Mouse (Mus musculus): ENCODE results near the gene Spi1.

The Spi1 gene

DNA sequence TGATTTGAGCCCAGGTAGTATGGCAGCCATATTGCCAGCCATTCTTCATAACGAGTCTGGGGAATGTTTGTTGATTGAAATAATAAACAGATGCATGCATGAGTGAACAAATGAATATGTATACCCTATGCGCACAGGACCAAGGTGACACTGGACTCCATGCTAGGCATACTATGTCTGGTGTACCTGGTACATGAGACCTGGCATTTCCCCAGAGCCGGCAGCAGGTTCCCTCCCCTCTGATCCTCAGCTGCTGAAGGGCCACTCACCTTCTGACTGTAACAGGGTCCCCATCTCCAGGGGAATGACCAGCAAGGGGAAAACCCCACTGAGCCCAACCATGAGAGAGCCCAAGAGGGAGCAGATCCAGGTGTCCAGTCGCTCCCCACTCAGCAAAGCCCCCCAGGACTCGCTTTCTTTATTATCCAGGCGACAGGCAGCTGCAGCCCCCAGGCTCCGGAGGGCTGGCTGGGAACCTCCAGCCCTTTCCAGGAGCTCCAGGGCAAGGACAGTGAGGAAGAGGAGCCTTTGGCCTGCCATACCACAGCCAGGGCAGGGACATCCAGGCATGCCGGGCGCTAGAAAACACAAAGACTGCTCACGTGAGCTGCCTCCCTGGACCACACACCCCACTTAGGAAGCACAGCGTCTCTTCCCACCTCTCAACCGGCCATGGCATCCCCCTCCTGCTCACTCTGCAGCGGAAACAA lies 13.9 kb upstream of the Spi1 start:
- DNase-seq: no peak

DNA sequence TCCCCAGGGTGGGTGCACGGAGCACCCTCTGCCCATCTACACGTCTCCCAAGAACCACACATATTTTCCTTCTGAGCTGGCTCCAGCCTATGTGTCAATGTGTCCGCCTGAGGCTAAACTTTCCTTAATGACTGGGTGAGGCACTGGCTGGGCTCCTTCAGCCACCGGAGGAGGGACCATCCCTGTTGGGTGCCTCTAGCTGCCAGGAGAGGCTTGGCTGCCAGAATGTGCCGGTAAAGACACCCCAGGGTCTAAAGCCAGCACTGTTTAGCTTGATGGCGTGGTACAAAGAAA lies 13.4 kb upstream of the Spi1 start:
- no peak for DNase-seq

DNA sequence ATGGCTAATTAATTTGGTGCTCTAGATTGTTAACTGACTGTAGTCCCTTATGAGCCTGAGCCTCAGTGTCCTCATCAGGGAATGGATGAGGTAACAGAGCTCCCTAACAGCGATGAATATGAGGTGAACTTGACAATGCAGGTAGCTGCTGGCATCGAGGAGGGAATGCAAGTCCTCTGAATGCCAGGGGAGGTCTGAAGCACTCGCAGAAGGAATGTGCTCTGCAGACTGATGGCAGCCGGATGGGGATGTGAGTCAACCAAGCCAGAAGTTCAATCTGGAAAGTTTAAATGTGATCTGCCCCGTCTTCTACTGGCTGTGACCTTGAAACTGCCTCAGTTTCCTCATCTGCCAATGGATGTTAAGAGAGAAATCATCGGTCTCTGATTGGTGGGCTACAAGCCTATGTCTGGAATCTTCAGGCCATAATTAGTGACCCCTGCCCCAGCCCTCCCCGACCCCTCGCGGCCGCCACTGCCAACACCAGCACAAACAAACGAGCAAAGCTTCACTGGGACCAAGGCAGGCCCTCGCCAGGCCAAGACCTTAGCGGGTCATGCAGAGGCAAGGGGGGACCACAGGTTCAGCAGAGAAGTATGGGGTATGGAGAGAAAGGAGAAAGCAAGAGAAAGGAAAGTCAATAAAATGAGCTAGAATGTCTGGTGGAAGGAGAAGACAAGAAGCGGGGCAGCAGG lies 12.7 kb upstream of the Spi1 start:
- no peak for DNase-seq

DNA sequence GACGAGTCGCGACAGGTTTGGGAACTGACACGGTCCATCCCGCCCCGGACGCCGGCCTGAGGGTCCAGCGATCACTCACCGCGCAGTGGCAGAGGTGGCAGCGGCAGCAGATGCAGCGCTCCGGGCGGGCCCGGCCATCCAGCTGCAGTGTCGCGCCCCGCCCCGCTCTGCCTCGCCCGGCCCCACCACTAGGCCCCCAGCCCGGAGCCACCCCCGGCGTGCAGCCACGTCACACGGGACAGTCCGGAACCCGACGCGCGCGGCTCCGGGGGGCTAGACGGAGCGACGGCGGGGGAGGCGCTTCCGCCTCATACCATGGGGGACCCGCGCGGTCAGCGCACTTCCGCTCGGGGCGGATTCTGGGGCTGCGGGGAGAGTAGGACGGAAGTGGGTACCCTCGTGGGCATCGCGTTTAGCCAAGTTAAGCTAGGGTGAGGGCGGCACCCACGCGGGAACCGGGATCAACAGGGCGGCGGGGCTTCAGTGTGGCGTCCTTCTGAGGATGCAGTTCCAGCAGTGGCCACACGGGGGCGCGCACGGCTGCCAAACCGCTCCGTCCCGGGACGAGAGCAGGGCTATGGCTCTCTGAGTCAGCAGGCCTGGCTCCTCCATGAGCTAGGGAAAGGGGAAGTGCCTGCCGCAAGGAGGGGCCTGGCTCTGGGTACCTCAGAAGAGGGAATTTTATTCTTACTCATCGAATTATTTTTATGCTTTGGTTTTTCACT lies 12.0 kb upstream of the Spi1 start, which contains the start of gene Slc39a13:
Slc39a13 (minus strand) TSS at position 342 of the 725 bp plus-strand sequence.
- DNase-seq: peak; percentile 97

DNA sequence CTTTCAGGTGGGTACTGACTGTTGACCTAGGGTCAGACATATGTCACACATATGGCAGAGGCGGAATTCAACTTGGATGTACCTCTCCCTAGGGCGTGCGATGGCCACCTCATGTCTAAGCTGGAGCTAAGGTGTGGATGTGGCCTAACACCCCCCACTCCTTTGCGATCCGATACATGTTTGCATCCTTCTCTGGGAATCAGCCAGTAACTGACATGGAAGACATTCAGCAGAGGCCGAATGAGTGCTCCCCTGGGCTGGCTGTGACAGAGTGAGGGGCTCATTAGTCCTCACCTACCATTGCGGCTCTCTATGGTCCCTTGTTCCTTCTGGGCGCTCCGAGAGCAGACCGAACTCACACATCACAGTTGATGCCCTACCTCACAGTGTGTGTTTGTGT lies 11.1 kb upstream of the Spi1 start:
- DNase-seq: peak; percentile 30

DNA sequence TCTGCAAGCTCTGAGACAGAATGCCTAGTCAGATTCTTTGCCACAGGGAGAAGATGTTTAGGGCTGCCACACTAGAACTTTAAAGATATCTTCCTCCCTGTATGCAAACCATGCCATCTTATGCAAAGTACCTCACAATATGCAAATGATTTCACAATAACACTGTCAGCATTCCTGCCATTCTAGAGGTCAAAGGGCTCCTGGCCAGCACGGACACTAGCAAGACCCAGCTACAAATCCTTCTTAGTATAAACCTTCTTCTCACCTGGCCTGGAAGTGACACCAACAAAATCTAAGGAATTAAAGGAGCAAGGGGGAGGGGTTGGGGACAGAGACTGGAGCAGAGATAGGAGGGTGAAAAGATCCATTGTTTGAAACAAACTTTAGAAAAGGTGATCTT lies 10.1 kb upstream of the Spi1 start:
- DNase-seq: no peak

DNA sequence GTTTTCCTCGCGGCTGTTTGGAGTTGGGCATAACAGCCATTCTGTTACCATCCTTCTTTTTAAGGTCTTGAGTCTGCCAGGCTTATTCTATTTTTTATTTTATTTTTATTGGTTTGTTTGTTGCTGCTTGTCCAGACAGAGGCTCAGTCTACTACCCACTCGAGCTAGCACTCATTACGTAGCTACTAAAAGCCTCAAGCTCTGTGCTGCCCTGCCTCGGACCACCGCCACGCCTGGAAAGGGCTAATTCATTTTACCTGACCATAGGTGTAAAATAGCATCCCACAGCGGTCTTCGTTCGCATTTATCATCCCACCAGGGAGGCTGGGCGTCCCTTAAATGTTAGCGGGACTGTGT lies 4.3 kb upstream of the Spi1 start:
- DNase-seq: no peak

DNA sequence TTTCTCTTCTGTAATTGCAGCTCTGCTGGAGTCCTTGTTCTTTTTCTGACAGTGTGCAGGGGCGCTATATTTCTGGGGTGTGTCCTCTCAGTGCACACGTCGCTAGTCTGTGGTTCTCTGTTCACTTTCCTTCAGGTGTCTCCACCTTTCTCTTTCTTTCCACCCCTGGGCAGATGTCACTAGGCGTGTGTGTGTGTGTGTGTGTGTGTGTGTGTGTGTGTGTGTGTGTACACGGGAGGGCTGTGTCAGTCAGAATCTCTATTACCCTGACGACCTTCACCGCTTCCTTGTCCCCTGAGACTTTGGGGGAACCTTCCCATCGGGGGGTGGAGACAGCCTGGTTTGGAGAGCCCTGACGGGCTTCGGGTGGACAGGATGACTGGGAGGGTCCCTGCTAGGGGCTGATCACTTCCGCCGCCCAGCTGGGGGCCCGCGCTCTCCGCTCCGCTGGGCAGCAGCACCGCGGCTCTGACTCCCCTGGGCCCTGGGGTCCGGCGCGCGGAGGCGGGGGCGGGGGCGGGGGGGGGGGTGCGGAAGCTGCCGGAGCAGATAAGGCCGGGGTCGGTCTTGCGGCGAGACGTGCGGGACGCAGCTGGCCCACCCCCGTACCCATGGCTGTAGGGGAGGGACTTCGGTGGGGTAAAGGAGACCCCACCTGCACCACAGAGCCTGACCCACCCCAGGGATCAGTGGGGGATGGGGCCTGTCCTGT lies 3.7 kb upstream of the Spi1 start:
- DNase-seq: peak; percentile 48

DNA sequence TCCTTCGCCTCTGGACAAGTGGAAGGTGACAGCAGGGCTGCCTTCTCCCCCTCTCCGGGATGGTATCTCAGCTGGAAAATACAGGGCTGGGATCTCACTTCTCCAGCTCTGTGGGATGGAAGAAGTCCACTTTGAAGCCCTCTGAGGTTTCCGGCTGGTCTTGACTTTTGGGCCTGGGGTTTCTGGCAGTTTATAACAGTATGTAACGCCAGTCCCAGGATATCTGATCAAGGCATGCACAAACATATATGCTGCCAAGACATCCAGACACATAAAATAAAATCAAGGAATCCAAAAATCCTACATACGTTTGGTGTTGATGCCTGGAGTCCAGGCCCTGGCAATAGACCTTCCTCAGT lies 3.2 kb upstream of the Spi1 start:
- no peak for DNase-seq

DNA sequence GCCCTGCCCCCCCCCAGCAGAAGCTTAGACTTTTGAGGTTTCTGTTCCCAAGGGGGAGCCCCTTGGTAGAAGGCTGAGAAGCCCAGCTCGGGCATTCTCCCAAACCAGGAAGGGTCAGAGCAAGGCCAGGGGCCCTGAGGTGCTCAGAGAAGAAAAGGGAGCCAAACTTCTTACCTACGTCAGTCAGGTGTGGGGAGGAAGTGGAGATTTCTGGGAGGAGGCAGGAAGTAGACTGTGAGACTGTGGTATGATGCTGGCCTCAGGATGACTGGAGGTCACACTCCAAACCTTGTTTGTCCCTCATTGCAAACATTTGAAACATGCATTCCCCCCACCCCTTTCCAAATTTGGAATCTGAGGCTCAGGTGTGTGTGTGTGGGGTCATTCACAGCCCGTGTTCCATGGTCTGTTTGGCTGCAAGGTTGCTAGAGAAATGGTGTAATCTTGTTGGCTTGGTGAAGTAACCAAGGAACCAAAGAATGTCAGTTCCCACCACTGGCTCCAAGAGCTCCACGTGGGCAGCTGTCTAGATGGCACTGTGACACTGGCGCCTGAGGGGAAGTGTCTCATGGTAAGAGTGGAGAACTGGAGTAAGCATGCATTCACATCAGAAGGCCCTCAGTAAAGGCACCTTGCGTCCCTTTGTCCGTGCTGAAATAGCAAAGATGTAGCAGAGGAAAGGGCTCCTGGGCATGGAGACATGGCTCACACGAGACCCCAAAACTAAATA lies 1.2 kb upstream of the Spi1 start:
- DNase-seq: no peak

DNA sequence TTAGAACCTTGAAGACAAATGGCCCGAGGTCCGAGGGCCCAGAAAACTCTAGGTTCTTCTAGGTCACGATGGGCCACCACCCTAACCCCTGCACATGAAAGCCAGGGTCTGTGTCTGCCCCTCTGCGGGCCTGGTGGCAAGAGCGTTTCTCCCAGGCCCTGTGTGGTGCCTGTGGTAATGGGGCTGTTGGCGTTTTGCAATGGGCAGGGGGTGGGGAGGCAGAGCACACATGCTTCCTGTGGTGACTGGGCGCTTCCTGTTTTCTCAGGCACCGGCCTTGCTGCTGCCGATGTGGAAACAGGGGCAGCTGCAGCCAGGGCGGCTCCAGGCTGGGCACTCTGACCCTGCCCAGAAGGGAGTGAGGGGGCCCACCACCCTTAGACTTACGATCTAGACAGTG lies 654 bp downstream of the Spi1 start:
- DNase-seq: peak; percentile 75

DNA sequence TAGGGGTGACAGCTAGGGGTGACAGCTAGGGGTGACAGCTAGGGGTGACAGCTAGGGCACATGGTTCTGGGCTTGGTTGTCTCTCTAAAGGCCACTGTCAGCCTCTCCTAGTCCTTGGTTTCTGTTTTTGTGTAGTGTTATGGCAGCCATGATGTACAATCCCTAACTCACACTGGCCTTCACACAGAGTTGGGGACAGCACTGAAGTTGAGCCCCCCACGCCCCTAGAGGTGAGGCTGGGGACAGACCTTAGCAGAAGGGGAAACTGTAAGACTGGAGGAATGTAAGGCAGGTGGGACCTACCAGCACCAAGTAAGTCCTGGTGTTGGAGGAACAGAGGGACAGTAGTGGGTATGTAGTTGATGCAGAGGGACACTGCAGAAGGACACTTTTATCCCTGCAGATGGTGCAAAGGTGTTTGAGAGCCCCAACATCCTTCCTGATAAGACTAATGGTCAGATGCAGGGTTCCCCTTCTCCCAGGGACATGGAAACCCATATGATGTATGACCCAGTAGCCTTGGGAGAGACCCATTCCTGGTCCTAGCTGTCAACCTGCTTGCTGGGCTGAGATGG lies 1.3 kb downstream of the Spi1 start:
- peak; percentile 62 for DNase-seq

DNA sequence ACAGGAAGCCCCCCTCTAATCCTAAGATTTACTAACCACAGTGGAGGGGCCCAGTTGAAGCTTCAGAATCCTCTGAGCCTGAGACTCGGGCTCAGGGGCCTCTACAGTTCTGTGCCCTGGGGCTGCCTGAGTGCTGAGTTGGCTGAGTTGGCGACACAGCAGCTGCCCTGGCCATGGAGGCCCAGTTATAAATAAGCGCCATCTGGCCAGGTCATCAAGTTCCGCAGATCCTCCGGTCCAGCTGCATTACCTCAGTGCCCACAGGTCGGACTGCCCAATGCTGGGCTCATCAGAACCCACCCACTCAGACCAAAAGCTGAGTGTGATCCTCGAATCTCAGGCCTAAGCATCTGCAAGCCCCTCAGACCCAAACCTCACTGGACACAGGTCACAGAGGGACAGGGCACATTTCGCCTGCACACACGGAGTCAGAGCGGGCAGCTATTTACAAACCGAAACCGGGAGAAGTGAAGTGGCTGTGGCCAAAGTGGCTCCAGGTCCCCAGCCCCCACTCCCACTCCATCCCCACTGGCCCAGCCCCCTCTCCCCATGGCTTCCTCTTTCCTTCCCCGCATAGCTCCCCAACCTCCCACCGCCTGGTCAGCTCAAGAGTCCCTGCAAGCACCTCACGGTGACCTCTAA lies 2.1 kb downstream of the Spi1 start:
- DNase-seq: no peak

DNA sequence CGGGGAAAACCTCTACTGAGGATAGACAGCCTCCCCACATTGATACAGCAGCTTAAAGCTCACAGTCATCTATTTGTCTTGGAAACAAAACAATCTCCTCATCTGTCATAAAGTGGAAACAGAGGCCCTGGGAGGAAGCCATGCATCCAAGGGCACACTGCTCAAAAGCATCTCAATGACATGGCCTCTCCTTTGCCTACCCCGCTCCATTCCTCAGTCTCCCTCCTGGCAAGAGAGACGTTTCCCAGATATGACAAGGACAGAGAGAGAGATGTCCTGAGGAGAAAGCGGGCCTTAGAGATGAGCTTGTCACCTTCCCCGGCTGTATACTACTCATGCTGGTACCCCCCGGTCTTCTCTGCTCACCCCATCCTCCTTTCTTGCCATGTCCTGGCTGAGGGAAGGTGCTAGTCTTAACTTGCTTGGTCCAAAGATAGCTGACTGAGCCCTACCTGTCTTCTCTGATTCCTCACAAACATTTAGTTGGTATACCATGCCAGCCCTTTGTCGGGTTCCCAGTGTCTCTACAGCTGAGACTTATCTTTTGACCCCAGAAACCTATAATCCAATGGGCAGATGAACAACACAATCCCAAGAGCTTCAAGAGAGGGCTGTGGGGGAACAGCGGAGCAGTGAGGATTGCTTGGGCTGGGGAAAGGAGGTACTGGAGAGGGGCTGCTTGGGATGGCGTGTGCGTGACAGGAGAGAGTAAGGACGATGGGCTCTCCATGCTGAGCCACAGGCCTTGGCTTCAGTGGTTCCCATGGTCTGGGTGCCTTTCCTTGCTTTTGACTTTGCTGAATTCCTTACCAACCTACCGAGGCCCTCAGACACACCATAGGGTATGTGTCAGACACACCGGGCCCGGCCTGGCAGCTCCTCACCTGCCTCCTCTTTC lies 3.6 kb downstream of the Spi1 start:
- no peak for DNase-seq

DNA sequence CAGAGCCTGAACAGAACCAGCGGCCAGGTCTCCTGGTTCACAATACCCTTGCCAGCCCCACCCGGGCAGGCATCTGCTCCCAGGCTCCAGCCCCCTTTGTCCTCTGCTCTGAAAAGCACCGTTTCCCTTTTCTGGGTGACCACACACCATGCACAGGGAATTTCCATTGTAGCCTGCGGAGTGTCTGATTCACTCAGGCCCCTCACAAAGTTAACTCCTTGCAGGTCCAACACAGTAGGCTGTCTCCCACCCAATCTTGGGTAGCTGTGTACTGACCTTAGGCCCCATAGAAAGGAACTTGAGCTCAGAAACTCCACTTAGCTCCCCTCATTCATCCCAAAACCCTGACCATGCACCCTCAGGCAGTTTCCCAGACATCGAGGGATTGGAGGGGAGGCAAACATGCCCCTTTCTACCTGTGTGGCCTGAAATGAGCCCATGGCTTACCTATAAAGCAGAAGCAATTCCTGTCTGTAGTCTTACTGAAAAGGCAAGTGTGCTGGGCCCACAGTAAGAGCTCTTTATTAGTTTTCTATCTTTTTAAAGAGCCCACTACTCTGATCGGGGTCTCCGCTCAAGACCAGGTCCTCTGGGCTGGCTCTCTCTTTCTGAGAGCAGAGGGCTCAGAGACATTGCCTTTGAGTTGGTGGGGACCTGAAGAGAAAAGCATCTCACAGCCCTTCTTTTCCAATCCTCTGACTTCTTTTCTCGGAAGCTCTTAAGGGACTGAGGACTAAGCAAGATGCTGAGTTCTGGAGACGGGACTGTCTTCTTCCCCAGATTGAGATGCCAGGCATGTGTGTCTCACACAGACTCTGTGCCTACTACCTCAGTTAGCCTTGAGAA lies 4.4 kb downstream of the Spi1 start:
- DNase-seq: no peak

DNA sequence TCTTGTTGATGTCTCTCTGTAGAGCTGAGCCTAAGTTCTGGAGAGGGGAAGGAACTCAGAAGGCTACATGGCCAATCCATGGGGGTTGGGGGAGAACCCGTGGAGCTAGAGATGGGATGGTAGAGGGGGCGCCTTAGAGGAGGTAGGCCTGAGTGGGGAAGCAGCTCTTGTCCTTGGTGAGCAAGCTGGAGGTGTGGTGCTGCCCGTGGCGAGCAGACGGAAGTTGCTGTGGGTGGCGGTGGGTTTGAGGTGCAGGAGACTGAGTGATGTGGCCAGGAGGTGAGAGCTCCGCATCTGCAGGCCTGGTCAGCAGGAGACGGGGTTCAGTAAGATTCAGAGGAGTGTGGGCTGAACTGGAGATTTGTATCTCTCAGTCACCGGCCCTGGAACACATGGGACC lies 5.3 kb downstream of the Spi1 start:
- DNase-seq: no peak

DNA sequence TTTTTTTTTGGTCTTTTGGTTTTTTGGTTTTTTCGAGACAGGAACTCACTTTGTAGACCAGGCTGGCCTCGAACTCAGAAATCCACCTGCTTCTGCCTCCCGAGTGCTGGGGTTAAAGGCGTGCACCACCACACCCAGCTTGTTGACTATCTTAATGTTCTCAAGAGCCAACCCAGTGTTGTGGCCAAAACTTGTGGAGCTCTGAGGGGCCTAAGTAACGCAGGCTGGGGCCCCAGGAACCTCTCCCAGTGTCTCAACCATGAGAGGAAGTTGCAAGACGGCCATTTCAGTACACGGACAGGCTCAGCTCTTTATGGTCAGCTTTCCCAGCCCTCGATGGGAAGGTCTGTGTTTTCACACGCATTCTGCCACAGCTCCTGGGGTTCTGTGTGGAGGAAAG lies 6.8 kb downstream of the Spi1 start:
- no peak for DNase-seq

DNA sequence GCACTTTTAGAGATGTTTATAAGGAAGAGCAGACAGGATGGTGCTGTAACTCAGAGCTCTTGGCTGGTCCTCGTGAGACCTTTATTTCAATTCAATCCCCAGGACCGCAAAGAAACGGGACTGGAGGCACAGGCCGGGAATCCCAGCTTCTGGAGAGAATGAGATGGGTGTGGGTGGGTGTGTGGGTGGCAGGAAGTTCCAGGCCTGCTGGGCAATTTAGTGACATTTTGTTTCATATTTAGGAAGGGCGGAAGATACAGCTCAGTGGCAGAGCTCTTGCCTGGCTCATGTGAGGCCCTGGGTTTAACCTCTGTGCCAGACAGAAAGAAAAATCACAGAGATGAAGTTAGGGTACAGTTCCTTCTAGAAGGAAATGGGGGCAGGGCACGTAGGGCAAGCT lies 8.0 kb downstream of the Spi1 start:
- DNase-seq: no peak

DNA sequence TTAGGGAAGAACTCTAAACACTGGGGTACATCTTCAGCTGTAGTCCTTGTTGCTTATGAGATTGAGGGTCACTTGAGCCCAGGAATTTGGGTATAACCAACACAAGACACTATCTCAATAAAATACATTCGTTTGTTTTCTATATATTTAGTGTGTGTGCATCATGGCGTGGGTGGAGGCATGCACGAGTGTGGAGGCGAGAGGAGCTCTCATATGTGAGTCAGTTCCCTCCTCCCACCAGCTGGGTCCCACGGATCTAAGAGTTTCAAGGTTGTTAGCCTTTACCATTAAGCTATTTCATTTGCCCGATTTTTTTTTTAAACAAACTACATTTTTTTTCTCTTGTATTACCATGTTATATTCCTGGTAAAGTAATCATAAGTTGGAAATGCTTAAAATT lies 8.6 kb downstream of the Spi1 start:
- no peak for DNase-seq

DNA sequence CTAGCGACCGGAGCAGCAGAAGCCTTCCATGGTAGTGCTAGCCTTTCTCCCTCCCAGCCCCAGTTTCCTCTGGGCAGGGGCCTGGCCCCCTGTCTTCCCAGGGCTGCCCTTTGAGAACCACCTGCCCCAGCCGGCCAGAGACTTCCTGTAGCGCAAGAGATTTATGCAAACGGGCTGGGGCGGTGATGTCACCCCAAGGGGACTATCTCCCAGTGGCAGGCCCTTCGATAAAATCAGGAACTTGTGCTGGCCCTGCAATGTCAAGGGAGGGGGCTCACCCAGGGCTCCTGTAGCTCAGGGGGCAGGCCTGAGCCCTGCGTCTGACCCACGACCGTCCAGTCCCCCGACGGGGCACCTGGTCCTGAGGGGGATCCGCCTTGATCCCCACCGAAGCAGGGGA lies 14.3 kb downstream of the Spi1 start:
- DNase-seq: no peak
